Mouse (Mus musculus) megakaryocyte-erythroid progenitor cell, adult 5-6 weeks (primary cell): ENCODE data around the gene 1700061G19Rik. TPM values are rescaled to one million over a fixed set of nuclear protein-coding genes. Genes with fewer than 3 reads are reported as not detected.
"Not testable (repeated sequence)": the region's sequence is repeated elsewhere in the genome, so short reads cannot be mapped to it uniquely, and the experiment has no call there.

Source experiments
- ATAC-seq: replicated peaks from 2 replicates; pipeline ENCODE4 v1.8.0; 2016; ENCODE audit warnings: mild to moderate bottlenecking, inconsistent platforms; ENCODE audit not compliant: severe bottlenecking, poor library complexity, low FRiP score, low TSS enrichment
- total RNA-seq, 2 experiments: library from RNA; stranded (forward) in 1 of 2; stranded (reverse) in 1 of 2; fragments of 200-1000, 215-1000 nt in 1 of 2; fragments of >200 nt in 1 of 2; fragmentation: Nextera tagmentation in 1 of 2; gene quantifications; 2 replicates each; pipeline ENCODE4 v1.2.3; 2014 to 2017

Gene 1700061G19Rik
- total RNA-seq, 2 experiments from 2014 or later, result not detected

DNA sequence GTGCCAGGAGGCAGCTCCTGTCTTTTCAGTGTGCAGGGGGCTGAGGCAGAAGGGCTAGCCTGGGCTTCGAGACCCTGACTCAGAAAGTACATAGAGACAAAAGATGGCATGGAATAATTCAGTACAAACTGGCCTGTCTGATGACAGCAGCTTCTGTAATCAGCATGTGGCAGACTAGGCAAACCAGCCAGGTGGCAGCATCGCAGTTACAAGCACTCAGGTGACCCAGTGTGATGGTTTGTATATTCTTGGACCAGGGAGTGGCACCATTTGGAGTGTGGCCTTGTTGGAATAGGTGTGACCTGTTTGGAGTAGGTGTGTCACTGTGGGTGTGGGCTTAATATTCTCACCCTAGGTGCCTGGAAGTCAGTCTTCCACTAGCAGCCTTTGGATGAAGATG is 34.5 kb downstream of the 1700061G19Rik start:
- ATAC-seq, result not testable (repeated sequence)

DNA sequence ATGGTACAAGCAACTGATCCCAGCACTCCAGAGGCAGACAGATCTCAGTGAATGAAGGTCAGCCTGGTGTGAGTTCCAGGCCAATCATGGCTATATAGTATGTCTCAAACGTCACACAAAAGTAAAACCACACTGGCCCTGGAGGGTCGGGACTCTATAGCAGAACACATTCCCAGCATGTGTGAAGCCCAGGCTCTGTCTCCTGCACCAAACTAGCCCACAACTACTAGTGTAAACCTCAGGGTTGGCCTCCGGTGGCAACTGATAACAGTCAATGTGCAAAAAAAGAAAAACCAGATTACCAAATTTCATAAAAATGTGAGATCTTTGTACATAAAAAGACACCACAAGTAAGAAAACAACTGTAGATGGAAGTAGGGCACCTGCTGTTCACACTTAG is 37.7 kb downstream of the 1700061G19Rik start:
- ATAC-seq, result peak; percentile 77

DNA sequence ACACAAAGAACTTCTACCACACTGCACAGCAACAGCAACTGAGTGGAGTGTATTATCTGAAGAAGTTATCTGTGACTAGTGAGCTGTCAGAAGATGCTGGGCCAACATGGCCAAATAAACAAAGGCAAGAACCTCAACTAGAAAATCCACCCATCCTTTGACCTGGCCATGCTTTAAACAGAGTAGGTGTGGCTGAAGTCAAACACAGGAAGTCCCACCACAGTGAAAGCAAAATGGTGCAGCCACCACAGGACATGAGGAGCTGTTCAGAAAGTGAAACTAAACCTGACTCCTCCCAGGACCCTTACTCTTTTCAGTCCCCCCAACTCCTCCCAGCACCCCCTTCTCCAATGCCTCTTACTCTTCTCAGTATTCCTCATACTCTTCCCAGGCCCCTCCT is 38.2 kb downstream of the 1700061G19Rik start:
- peak; percentile 58; the same call in 1 of the 2 replicates for ATAC-seq

DNA sequence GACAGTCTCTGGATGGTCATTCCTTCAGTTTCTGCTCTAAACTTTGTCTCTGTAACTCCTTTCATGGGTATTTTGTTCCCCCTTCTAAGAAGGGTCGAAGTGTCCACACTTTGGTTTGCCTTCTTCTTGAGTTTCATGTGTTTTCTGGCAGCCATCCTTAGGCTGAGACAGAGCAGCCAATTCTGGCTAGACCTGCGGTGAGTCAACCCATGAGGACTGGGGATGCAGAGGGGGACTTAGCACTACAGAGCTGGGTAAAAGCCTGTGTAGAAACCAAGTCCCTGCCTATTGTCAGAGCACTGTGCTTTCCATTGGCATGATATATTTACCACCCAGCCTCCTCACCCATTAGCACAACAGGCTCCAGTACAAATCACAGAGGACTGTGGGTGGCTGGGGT is 41.9 kb downstream of the 1700061G19Rik start:
- no peak for ATAC-seq

DNA sequence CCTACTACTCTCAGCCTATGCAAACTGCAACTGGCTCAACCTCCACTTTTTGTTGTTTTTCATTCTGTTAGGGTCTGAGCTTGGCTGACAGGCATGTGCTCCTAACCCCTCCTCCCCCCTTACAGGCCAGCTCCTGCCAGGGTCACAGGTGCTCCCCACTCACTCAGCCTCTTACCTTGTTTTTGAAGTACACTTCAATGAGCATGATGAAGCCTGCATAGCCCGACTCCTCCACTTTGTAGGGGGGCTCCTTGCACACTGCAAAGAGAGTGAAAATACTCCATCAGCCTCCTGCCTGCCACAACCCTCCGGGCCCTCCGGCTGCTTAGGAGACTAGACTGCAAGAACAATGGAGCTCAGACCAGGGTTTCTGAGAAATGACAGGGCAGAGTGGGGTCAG is 44.4 kb downstream of the 1700061G19Rik start:
- no peak for ATAC-seq

DNA sequence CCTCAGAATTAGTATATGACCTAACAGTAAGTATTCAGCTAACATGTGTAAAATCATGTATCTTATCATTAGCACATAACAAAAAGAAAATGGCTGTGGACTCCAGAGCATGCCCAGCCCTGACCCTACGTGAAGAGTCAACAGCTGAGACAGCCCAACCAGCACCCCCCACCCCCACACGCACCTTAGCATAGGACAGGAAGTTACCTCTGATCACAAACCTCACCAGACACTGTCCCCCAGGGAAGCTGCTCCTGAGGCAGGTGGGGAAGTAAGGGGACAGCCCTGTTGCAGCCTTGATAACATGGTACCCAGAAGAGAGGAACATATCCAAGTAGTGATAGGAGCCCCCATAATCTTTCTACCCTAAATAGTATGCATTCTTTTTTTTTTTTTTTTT is 50.7 kb downstream of the 1700061G19Rik start:
- no peak for ATAC-seq

DNA sequence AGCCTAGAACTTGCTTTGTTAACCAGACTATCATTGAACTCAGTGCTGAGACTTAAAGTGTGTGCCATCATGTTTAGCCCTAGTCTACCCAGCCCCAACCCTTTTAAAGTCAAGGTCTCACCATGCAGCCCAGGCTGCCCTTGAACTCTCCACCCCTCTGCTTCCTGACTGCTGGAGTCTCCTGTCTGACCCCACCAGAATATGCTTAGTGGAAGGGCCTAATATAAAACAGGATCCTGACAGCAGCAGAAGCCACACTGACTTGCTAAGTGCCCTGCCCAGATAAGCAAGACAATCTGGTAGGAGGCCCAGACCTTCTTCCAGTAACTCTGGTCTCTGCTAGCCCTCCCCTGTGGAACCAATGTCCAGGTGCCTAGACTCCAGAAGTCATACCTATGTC is 53.8 kb downstream of the 1700061G19Rik start:
- no peak; the same call in 1 of the 2 replicates for ATAC-seq

DNA sequence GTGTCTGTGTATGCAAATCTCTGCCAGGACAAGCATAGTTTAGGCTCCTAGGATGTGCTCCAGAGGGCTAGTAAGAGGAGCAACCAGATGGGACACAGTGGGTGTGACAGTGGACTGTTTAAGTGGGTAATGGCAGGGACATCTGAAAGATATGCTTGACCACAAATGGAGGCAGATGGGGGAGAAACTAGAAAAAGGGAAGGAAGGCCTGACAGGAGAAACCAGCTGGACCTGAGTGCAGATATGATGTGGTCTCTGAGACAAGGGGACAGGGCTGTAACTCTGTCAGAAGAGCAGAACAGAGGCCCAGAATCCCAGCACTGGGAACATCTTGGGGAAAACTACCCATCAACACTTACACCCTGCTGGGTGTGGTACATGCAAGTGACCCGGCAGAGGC is 54.3 kb downstream of the 1700061G19Rik start:
- ATAC-seq, result no peak; the same call in 1 of the 2 replicates

DNA sequence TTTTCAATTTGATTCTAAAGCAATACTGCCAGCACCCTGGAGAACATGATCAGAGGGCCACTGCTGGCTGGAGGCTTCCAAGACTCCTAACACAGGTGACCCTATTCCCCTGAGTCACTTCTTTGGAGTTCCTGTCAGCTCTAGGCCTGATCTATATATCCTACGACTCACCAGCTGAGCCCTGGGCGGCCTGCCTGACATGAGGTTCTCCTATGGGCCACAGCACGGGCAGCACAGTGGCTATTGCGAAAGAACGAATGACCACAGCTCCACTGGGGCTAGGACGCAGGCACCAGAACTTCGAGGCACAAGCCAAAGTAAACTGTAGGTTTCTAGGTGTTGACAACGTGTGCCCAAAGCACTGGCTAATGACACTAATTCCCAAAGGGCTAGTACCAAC is 54.7 kb downstream of the 1700061G19Rik start:
- no peak for ATAC-seq

DNA sequence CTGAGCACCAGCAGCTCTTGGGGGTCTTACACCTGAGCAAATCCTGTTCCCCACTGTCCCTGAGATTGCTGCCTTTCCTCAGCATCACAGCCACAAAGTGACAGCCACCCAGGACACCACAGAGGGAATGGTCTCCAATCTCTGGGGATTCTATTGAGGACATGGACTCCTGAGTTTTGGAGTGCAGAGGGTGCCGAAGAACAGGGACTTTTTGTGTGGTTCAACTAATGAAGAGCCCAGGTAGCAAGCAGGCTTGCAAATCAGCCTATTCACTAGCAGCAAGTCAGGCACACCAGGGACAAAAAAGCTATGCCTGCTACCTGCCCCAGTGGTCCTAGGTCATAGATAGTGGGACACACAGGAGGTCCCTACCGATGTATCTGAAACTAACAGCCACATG is 58.1 kb downstream of the 1700061G19Rik start:
- ATAC-seq, result no peak

DNA sequence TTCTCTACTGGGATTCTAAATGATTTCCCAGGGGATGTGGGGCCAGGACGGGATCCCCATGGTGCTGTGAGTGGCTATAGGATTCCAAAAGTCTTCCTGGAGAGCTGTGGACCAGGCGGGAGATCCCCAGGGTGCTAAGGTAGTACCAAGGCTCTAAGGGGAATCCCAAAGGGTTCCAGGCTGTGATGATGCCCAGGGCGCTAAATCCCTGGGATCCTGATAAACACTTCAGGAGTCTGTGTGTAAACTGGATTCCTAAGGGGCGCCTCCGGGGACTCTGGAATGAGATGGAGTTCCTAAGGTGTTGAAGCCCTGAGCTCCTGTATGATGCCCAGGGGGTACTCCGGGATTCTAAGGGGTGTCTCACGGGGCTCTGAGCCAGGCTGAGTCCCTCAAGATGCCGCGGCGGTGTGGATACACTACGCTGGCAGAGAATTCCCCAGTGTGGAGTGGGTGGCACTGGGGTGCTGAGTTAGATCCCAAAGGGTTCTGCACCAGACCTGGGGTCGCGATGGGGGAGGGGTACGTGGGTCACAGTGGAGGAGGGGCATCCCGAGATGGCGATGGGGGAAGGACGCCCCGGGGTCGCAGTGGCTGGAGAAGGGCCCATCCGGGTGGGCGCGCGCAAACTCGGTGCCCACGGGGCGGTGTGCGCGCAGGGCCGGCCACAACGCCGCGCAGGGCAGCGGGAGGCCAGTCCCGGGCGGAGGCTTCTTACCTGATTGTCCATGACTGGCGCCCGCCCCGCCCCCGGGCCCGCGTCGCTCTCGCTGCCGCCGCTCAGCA is 59.5 kb downstream of the 1700061G19Rik start:
- ATAC-seq, result peak; percentile 19; the same call in 1 of the 2 replicates

DNA sequence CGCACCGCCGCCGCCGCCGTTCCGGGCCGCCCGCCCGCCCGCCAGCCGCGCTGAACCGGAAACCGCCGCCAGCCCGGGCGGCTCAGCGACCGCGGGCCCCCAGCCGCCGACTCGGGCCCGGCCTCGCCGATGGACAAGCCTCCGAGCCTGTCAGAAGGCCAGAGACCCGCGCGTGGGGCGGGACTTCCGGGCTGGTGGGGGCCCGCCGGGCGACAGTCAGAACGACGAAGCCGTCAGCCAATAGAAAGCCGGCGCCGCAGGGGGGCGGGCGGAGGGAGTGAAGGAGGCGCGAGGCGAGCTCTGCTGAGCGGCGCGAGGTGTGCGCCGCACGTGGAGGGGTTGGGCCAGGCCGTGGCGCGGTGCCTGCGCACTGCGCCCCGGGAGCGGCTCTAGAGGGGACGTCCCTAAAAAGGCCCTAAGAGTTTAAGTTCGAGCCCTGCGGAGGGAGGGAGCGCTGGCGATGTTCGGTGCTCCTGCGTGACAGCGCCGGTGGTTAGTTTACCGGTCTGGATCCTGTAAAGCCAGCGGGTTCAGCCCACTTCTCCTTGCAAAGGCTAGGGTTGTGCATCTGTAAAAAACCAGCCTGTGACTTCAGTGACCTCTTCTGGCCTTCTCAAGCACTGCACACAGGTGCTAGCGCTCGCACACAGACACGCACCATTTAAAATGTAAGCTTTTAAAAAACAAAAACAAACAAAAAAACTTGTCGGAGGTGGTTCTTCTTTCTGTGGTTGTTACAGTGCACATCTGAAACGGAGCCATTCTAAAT is 60.3 kb downstream of the 1700061G19Rik start, which contains the start of gene Mllt1:
Mllt1 (minus strand) TSS at position 53 of the 769 bp plus-strand sequence.
- ATAC-seq, result peak; percentile 94

DNA sequence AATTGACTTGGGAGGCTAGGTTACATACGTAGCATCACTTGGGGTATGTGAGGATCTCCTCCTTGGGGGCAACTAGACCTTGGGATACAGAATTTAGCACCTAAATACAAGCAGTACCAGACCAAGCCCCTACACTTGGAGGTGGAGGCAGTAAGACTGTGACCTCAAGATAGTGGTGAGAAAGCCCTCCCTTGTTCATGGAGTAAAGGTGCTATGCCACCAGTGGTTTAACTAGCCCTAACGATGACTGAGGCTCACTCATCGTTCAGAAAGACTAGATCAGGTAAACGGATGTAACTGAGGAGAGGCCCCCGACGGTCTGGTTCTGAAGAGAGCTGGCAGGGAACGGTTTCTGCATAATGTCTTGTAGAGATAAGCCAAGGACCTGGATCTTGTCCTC is 61.5 kb downstream of the 1700061G19Rik start:
- no peak for ATAC-seq

Other genes with a start within 250 kb of the 1700061G19Rik start
- gene Lonp1, start 248.6 kb upstream of the 1700061G19Rik start, total RNA-seq (2014; fragmentation: Nextera tagmentation), result 59.8 and 63.2 TPM in 2 replicates
- 76.5 and 108 TPM in 2 replicates for gene Lonp1, start 248.6 kb upstream of the 1700061G19Rik start, total RNA-seq (2017)
- not detected in 2 replicates for gene Catsperd, start 247.3 kb upstream of the 1700061G19Rik start, total RNA-seq (2014; fragmentation: Nextera tagmentation)
- gene Catsperd, start 247.3 kb upstream of the 1700061G19Rik start, total RNA-seq (2017), result 0.38 TPM in 1 of 2 replicates, not detected in the other
- 81.7 and 94.5 TPM in 2 replicates for gene Ranbp3, start 202.2 kb upstream of the 1700061G19Rik start, total RNA-seq (2014; fragmentation: Nextera tagmentation)
- 50.6 and 58.1 TPM in 2 replicates for gene Ranbp3, start 202.2 kb upstream of the 1700061G19Rik start, total RNA-seq (2017)
- gene Ndufa11, start 157.7 kb upstream of the 1700061G19Rik start, total RNA-seq (2014; fragmentation: Nextera tagmentation), result 181 and 226 TPM in 2 replicates
- 75.6 and 167 TPM in 2 replicates for gene Ndufa11, start 157.7 kb upstream of the 1700061G19Rik start, total RNA-seq (2017)
- gene Vmac, start 157.5 kb upstream of the 1700061G19Rik start, total RNA-seq (2014; fragmentation: Nextera tagmentation), result 4.5 and 5.5 TPM in 2 replicates
- gene Vmac, start 157.5 kb upstream of the 1700061G19Rik start, total RNA-seq (2017), result 4.1 and 7.6 TPM in 2 replicates
- gene Nrtn, start 117.9 kb upstream of the 1700061G19Rik start, total RNA-seq (2014; fragmentation: Nextera tagmentation), result not detected in 2 replicates
- not detected in 2 replicates for gene Nrtn, start 117.9 kb upstream of the 1700061G19Rik start, total RNA-seq (2017)
- 21.6 and 28.6 TPM in 2 replicates for gene Dus3l, start 110.7 kb upstream of the 1700061G19Rik start, total RNA-seq (2014; fragmentation: Nextera tagmentation)
- gene Dus3l, start 110.7 kb upstream of the 1700061G19Rik start, total RNA-seq (2017), result 13.9 and 17.9 TPM in 2 replicates
- 5.4 and 6.6 TPM in 2 replicates for gene Prr22, start 105.2 kb upstream of the 1700061G19Rik start, total RNA-seq (2014; fragmentation: Nextera tagmentation)
- 1.3 and 2.3 TPM in 2 replicates for gene Prr22, start 105.2 kb upstream of the 1700061G19Rik start, total RNA-seq (2017)
- gene Rfx2, start 44.5 kb upstream of the 1700061G19Rik start, total RNA-seq (2014; fragmentation: Nextera tagmentation), result 23.0 and 29.3 TPM in 2 replicates
- gene Rfx2, start 44.5 kb upstream of the 1700061G19Rik start, total RNA-seq (2017), result 4.7 and 10.5 TPM in 2 replicates
- not detected in 2 replicates for gene Acsbg2, start 1.0 kb upstream of the 1700061G19Rik start, total RNA-seq (2014; fragmentation: Nextera tagmentation)
- gene Acsbg2, start 1.0 kb upstream of the 1700061G19Rik start, total RNA-seq (2017), result not detected in 2 replicates
- 24.1 and 33.2 TPM in 2 replicates for gene Mllt1, start 59.9 kb downstream of the 1700061G19Rik start, total RNA-seq (2014; fragmentation: Nextera tagmentation)
- gene Mllt1, start 59.9 kb downstream of the 1700061G19Rik start, total RNA-seq (2017), result 12.2 and 17.3 TPM in 2 replicates
- gene Acer1, start 106.6 kb downstream of the 1700061G19Rik start, total RNA-seq (2014; fragmentation: Nextera tagmentation), result not detected in 2 replicates
- gene Acer1, start 106.6 kb downstream of the 1700061G19Rik start, total RNA-seq (2017), result not detected in 2 replicates
- gene Clpp, start 114.8 kb downstream of the 1700061G19Rik start, total RNA-seq (2014; fragmentation: Nextera tagmentation), result 89.2 and 116 TPM in 2 replicates
- gene Clpp, start 114.8 kb downstream of the 1700061G19Rik start, total RNA-seq (2017), result 83.2 and 135 TPM in 2 replicates
- 25.2 and 26.4 TPM in 2 replicates for gene Alkbh7, start 121.9 kb downstream of the 1700061G19Rik start, total RNA-seq (2014; fragmentation: Nextera tagmentation)
- 19.1 and 25.8 TPM in 2 replicates for gene Alkbh7, start 121.9 kb downstream of the 1700061G19Rik start, total RNA-seq (2017)
- not detected in 2 replicates for gene Pspn, start 124.5 kb downstream of the 1700061G19Rik start, total RNA-seq (2014; fragmentation: Nextera tagmentation)
- 4.6 TPM in 1 of 2 replicates, not detected in the other for gene Pspn, start 124.5 kb downstream of the 1700061G19Rik start, total RNA-seq (2017)
- 112 and 139 TPM in 2 replicates for gene Gtf2f1, start 135.8 kb downstream of the 1700061G19Rik start, total RNA-seq (2014; fragmentation: Nextera tagmentation)
- 214 and 264 TPM in 2 replicates for gene Gtf2f1, start 135.8 kb downstream of the 1700061G19Rik start, total RNA-seq (2017)
- gene Gm17949, start 136.0 kb downstream of the 1700061G19Rik start, total RNA-seq (2014; fragmentation: Nextera tagmentation), result not detected in 2 replicates
- not detected in 2 replicates for gene Gm17949, start 136.0 kb downstream of the 1700061G19Rik start, total RNA-seq (2017)
- gene Khsrp, start 156.0 kb downstream of the 1700061G19Rik start, total RNA-seq (2014; fragmentation: Nextera tagmentation), result 211 and 252 TPM in 2 replicates
- gene Khsrp, start 156.0 kb downstream of the 1700061G19Rik start, total RNA-seq (2017), result 92.4 and 128 TPM in 2 replicates
- not detected in 2 replicates for gene Slc25a41, start 166.2 kb downstream of the 1700061G19Rik start, total RNA-seq (2014; fragmentation: Nextera tagmentation)
- gene Slc25a41, start 166.2 kb downstream of the 1700061G19Rik start, total RNA-seq (2017), result 0.91 TPM in 1 of 2 replicates, not detected in the other
- gene Crb3, start 183.6 kb downstream of the 1700061G19Rik start, total RNA-seq (2014; fragmentation: Nextera tagmentation), result not detected in 2 replicates
- gene Crb3, start 183.6 kb downstream of the 1700061G19Rik start, total RNA-seq (2017), result not detected in 2 replicates
- 17.9 and 21.2 TPM in 2 replicates for gene Slc25a23, start 184.4 kb downstream of the 1700061G19Rik start, total RNA-seq (2014; fragmentation: Nextera tagmentation)
- gene Slc25a23, start 184.4 kb downstream of the 1700061G19Rik start, total RNA-seq (2017), result 3.0 and 6.2 TPM in 2 replicates
- gene Dennd1c, start 203.0 kb downstream of the 1700061G19Rik start, total RNA-seq (2014; fragmentation: Nextera tagmentation), result 20.4 and 33.4 TPM in 2 replicates
- gene Dennd1c, start 203.0 kb downstream of the 1700061G19Rik start, total RNA-seq (2017), result 0.65 and 1.8 TPM in 2 replicates
- not detected in 2 replicates for gene Tubb4a, start 212.3 kb downstream of the 1700061G19Rik start, total RNA-seq (2014; fragmentation: Nextera tagmentation)
- gene Tubb4a, start 212.3 kb downstream of the 1700061G19Rik start, total RNA-seq (2017), result 0.08 TPM in 1 of 2 replicates, not detected in the other
- gene Tnfsf9, start 229.8 kb downstream of the 1700061G19Rik start, total RNA-seq (2014; fragmentation: Nextera tagmentation), result not detected in 2 replicates
- gene Tnfsf9, start 229.8 kb downstream of the 1700061G19Rik start, total RNA-seq (2017), result not detected in 2 replicates